ENCODE assay signal across 30 mouse cellular contexts in the genomic region with DNA sequence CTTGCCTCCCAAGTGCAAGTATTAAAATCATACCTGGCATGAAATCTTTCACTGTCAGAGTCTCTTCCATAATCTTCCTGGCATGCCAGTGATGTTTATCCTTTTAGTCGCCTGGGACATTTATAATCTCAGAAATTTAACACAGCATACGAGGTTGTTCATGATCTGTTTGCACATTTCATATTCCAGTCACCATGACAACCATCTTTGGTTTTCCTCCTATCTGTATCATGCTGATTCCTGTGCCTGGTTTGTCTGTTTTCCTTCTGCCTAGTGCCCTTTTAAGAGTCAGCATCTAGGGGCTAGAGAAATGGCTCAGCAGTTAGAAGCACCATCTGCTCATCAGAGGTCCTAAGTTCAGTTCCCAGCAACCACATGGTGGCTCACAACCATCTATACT. TPM values are rescaled to one million over a fixed set of nuclear protein-coding genes. Genes with fewer than 3 reads are reported as not detected.
DNase-seq lines count a peak whose midpoint lies in the region; ATAC-seq and TF ChIP-seq lines count a peak whose summit lies in the region.
"Had no signal": no experiment of that assay in that cellular context is flagged by ENCODE, and none has a peak within 500 bp of the region (broad histone marks: within the 10 kb centered on the region; RNA-seq: fewer than 3 reads in every experiment).

No protein-coding gene starts in this region.

- TF ChIP-seq EP300 in heart, adult 2 months (IDR thresholded peaks at IDR 0.05; ENCODE audit: insufficient read depth, low read depth, low read length), result no peak

- intact Hi-C loops in heart, adult 2 months (cut with DNase I), result no loop called here

- no peaks in the 10 kb centered on the region for H3K4me1 ChIP-seq in forebrain, postnatal 0 days (ENCODE audit: insufficient read depth)
- no peaks in the 10 kb centered on the region for H3K4me1 ChIP-seq in forebrain, embryonic 14.5 days (ENCODE audit: control insufficient read depth, insufficient read depth, low read length)
- H3K4me1 ChIP-seq in heart, adult 2 months (ENCODE audit: control insufficient read depth, insufficient read depth, low read length), result no peaks in the 10 kb centered on the region
- H3K4me1 ChIP-seq: embryonic facial prominence, embryonic 13.5 days; embryonic facial prominence, embryonic 15.5 days; forebrain, embryonic 10.5 days; forebrain, embryonic 12.5 days; forebrain, embryonic 15.5 days had no signal

- H3K4me2 ChIP-seq in forebrain, postnatal 0 days (ENCODE audit: low read depth), result no peak overlapping the region
- H3K4me2 ChIP-seq in forebrain, embryonic 14.5 days (ENCODE audit: low read length), result no peak overlapping the region
- H3K4me2 ChIP-seq: embryonic facial prominence, embryonic 13.5 days; embryonic facial prominence, embryonic 15.5 days; forebrain, embryonic 12.5 days; forebrain, embryonic 15.5 days had no signal

- no peaks in the 10 kb centered on the region for H3K79me2 ChIP-seq in heart, adult 2 months (replicated peaks; ENCODE audit: control insufficient read depth, insufficient read depth, low read length)

- no peak overlapping the region for H3K4me3 ChIP-seq in forebrain, postnatal 0 days (ENCODE audit: low read depth, low read length)
- no peak overlapping the region for H3K4me3 ChIP-seq in forebrain, embryonic 14.5 days (ENCODE audit: low read depth, low read length)
- H3K4me3 ChIP-seq in heart, adult 2 months, result no peak overlapping the region
- H3K4me3 ChIP-seq: embryonic facial prominence, embryonic 13.5 days; embryonic facial prominence, embryonic 15.5 days; erythroblast, embryonic 14.5 days; forebrain, embryonic 10.5 days; forebrain, embryonic 12.5 days; forebrain, embryonic 15.5 days had no signal

- no peaks in the 10 kb centered on the region for H3K27me3 ChIP-seq in forebrain, postnatal 0 days (ENCODE audit: insufficient read depth, low read length)
- H3K27me3 ChIP-seq in forebrain, embryonic 14.5 days (replicated peaks; ENCODE audit: control insufficient read depth, insufficient read depth, low read length), result no peaks in the 10 kb centered on the region
- H3K27me3 ChIP-seq in heart, adult 2 months (ENCODE audit: control insufficient read depth, insufficient read depth, low read length), result no peaks in the 10 kb centered on the region
- H3K27me3 ChIP-seq: CH12.LX; embryonic facial prominence, embryonic 13.5 days; embryonic facial prominence, embryonic 15.5 days; forebrain, embryonic 12.5 days; forebrain, embryonic 15.5 days; Patski had no signal

- peaks cover 59% of the 10 kb centered on the region for H3K36me3 ChIP-seq in forebrain, postnatal 0 days (ENCODE audit: insufficient read depth)
- peaks cover 71% of the 10 kb centered on the region for H3K36me3 ChIP-seq in forebrain, embryonic 14.5 days (ENCODE audit: control insufficient read depth, insufficient read depth, low read length)
- H3K36me3 ChIP-seq in heart, adult 2 months (ENCODE audit: control insufficient read depth, insufficient read depth, low read length), result no peaks in the 10 kb centered on the region; the same call in 1 of the 2 replicates

- H3K9ac ChIP-seq in forebrain, postnatal 0 days, result no peak overlapping the region
- H3K9ac ChIP-seq in forebrain, embryonic 14.5 days (ENCODE audit: low read length), result no peak overlapping the region
- no peak overlapping the region for H3K9ac ChIP-seq in heart, adult 2 months (ENCODE audit: low read depth, low read length)
- H3K9ac ChIP-seq: embryonic facial prominence, embryonic 13.5 days; embryonic facial prominence, embryonic 15.5 days; forebrain, embryonic 12.5 days; forebrain, embryonic 15.5 days had no signal

- no peak for TF ChIP-seq CTCF in forebrain, postnatal 0 days (IDR thresholded peaks at IDR 0.05; ENCODE audit: low read depth)
- TF ChIP-seq CTCF in heart, adult 2 months (IDR thresholded peaks at IDR 0.05), result no peak

- no peak overlapping the region; the same call in 1 of the 2 replicates for H3K27ac ChIP-seq in forebrain, postnatal 0 days (ENCODE audit: low read depth, low read length)
- no peak overlapping the region for H3K27ac ChIP-seq in forebrain, embryonic 14.5 days (ENCODE audit: low read depth, low read length)
- no peak overlapping the region for H3K27ac ChIP-seq in heart, adult 2 months
- H3K27ac ChIP-seq: embryonic facial prominence, embryonic 13.5 days; embryonic facial prominence, embryonic 15.5 days; forebrain, embryonic 10.5 days; forebrain, embryonic 12.5 days; forebrain, embryonic 15.5 days had no signal

- no peak for TF ChIP-seq POLR2A in heart, adult 2 months (IDR thresholded peaks at IDR 0.05; ENCODE audit: insufficient read depth, low read depth, low read length)

- 60% methylated on average over 2 of the region's 2 CpGs for WGBS in forebrain, postnatal 0 days
- 88% methylated on average over 2 of the region's 2 CpGs for WGBS in forebrain, embryonic 14.5 days
- 84% methylated on average over 2 of the region's 2 CpGs for WGBS in heart, adult 2 months

- ATAC-seq in forebrain, postnatal 0 days, result peak; percentile 66
- ATAC-seq in forebrain, embryonic 14.5 days, result no peak
- ATAC-seq: activated CD4-positive, CD25-positive, alpha-beta regulatory T cell, adult 4 months; CD4-positive, CD25-positive, alpha-beta regulatory T cell, adult 4 months; forebrain, embryonic 15.5 days; Patski had no signal

- DNase-seq in forebrain, postnatal 0 days, result peak; percentile 46
- no peak for DNase-seq in forebrain, embryonic 14.5 days (ENCODE audit: low spot score)
- peak; percentile 41 for DNase-seq in layer of hippocampus, adult 9-11 months
- no peak for DNase-seq in layer of hippocampus, adult 18-20 months (ENCODE audit: low spot score in 2 of 2)
- no peak for DNase-seq in heart, adult 2 months
- DNase-seq: adrenal gland, adult 8-10 months; adrenal gland, postnatal 14 days; adrenal gland, postnatal 36 days; B cell, adult 2 months; cerebellum, adult 18-20 months; cerebellum, adult 8-10 months; cerebellum, adult 9-11 months; cerebellum, postnatal 14 days; cerebellum, postnatal 36 days; embryo, embryonic 11 days had no signal

- no peaks in the 10 kb centered on the region for H3K9me3 ChIP-seq in forebrain, postnatal 0 days (ENCODE audit: low read length)
- H3K9me3 ChIP-seq in forebrain, embryonic 14.5 days (replicated peaks; ENCODE audit: control insufficient read depth, low read length), result no peaks in the 10 kb centered on the region
- H3K9me3 ChIP-seq: embryonic facial prominence, embryonic 13.5 days; embryonic facial prominence, embryonic 15.5 days; forebrain, embryonic 10.5 days; forebrain, embryonic 12.5 days; forebrain, embryonic 15.5 days; G1E had no signal

RNA-seq across cellular contexts. Expression of gene Calhm2, which starts 19.5 kb away (rescaled TPM):
- 1.1 and 2.9 TPM in 2 replicates for total RNA-seq in forebrain, postnatal 0 days (2014; rRNA removed)
- 0.62 and 0.80 TPM in 2 replicates for polyA plus RNA-seq in forebrain, postnatal 0 days (2015; fragmentation: Nextera tagmentation; extraction: Ambion mirVana)
- 0.69 and 0.83 TPM in 2 replicates for polyA plus RNA-seq in forebrain, embryonic 14.5 days (2014; fragmentation: Nextera tagmentation; extraction: Ambion mirVana)
- total RNA-seq in layer of hippocampus, adult 18-20 months (2021), result 1 to 10 TPM; 5.4 to 6.3 TPM
- total RNA-seq in heart, adult 2 months (2021), result 1 to 10 TPM; 3.7 to 4.5 TPM
- polyA plus RNA-seq in heart, adult 2 months (2012; rRNA removed), result 7.1 and 7.5 TPM in 2 replicates
- polyA plus RNA-seq: erythroblast, embryonic 14.5 days had no signal

RNA-seq across cellular contexts. Expression of gene Calhm1, which starts 25.4 kb away (rescaled TPM):
- not detected in 2 replicates for total RNA-seq in forebrain, postnatal 0 days (2014; rRNA removed)
- not detected in 2 replicates for polyA plus RNA-seq in forebrain, postnatal 0 days (2015; fragmentation: Nextera tagmentation; extraction: Ambion mirVana)
- polyA plus RNA-seq in forebrain, embryonic 14.5 days (2014; fragmentation: Nextera tagmentation; extraction: Ambion mirVana), result not detected in 2 replicates
- not detected for total RNA-seq in layer of hippocampus, adult 18-20 months (2021)
- not detected for total RNA-seq in heart, adult 2 months (2021)
- polyA plus RNA-seq in heart, adult 2 months (2012; rRNA removed), result not detected in 2 replicates
- total RNA-seq: adrenal gland, adult 18-20 months; adrenal gland, adult 8-10 months; adrenal gland, postnatal 14 days; adrenal gland, postnatal 36 days; CH12.LX; common myeloid progenitor, adult 5-6 weeks; G1E had no signal
- polyA plus RNA-seq: activated CD4-positive, CD25-positive, alpha-beta regulatory T cell, adult 4 months; CD4-positive, CD25-positive, alpha-beta regulatory T cell, adult 4 months; embryonic facial prominence, embryonic 11.5 days; embryonic facial prominence, embryonic 13.5 days; embryonic facial prominence, embryonic 15.5 days; erythroblast, embryonic 14.5 days; forebrain, embryonic 10.5 days; forebrain, embryonic 12.5 days; forebrain, embryonic 15.5 days; frontal cortex, adult 2 months; G1E; Patski had no signal

RNA-seq across cellular contexts. Expression of gene Pdcd11, which starts 28.1 kb away (rescaled TPM):
- total RNA-seq in forebrain, postnatal 0 days (2014; rRNA removed), result 12.5 and 17.2 TPM in 2 replicates
- 3.1 and 3.8 TPM in 2 replicates for polyA plus RNA-seq in forebrain, postnatal 0 days (2015; fragmentation: Nextera tagmentation; extraction: Ambion mirVana)
- polyA plus RNA-seq in forebrain, embryonic 14.5 days (2014; fragmentation: Nextera tagmentation; extraction: Ambion mirVana), result 5.7 and 7.4 TPM in 2 replicates
- total RNA-seq in layer of hippocampus, adult 18-20 months (2021), result 10 to 100 TPM; 16.9 to 18.3 TPM
- total RNA-seq in heart, adult 2 months (2021), result 10 to 100 TPM; 11.8 to 12.4 TPM
- 5.5 and 7.7 TPM in 2 replicates for polyA plus RNA-seq in heart, adult 2 months (2012; rRNA removed)

RNA-seq across cellular contexts. Expression of gene Usmg5, which starts 28.2 kb away (rescaled TPM):
- 734 and 873 TPM in 2 replicates for total RNA-seq in forebrain, postnatal 0 days (2014; rRNA removed)
- 1,990 and 2,687 TPM in 2 replicates for polyA plus RNA-seq in forebrain, postnatal 0 days (2015; fragmentation: Nextera tagmentation; extraction: Ambion mirVana)
- polyA plus RNA-seq in forebrain, embryonic 14.5 days (2014; fragmentation: Nextera tagmentation; extraction: Ambion mirVana), result 1,398 and 1,484 TPM in 2 replicates
- 100 to 1,000 TPM; 748 to 765 TPM for total RNA-seq in layer of hippocampus, adult 18-20 months (2021)
- 1,000 to 10,000 TPM; 2,026 to 2,490 TPM for total RNA-seq in heart, adult 2 months (2021)
- 762 and 1,154 TPM in 2 replicates for polyA plus RNA-seq in heart, adult 2 months (2012; rRNA removed)

RNA-seq across cellular contexts. Expression of gene Calhm3, which starts 38.9 kb away (rescaled TPM):
- total RNA-seq in forebrain, postnatal 0 days (2014; rRNA removed), result not detected in 2 replicates
- 0.19 TPM in 1 of 2 replicates, not detected in the other for polyA plus RNA-seq in forebrain, postnatal 0 days (2015; fragmentation: Nextera tagmentation; extraction: Ambion mirVana)
- not detected in 2 replicates for polyA plus RNA-seq in forebrain, embryonic 14.5 days (2014; fragmentation: Nextera tagmentation; extraction: Ambion mirVana)
- total RNA-seq in layer of hippocampus, adult 18-20 months (2021), result not detected
- total RNA-seq in heart, adult 2 months (2021), result not detected
- polyA plus RNA-seq in heart, adult 2 months (2012; rRNA removed), result not detected in 2 replicates
- total RNA-seq: adrenal gland, adult 18-20 months; adrenal gland, adult 8-10 months; adrenal gland, postnatal 14 days; adrenal gland, postnatal 36 days; CH12.LX; common myeloid progenitor, adult 5-6 weeks had no signal
- polyA plus RNA-seq: activated CD4-positive, CD25-positive, alpha-beta regulatory T cell, adult 4 months; CD4-positive, CD25-positive, alpha-beta regulatory T cell, adult 4 months; embryonic facial prominence, embryonic 11.5 days; embryonic facial prominence, embryonic 13.5 days; embryonic facial prominence, embryonic 15.5 days; erythroblast, embryonic 14.5 days; forebrain, embryonic 10.5 days; forebrain, embryonic 12.5 days; forebrain, embryonic 15.5 days; frontal cortex, adult 2 months; G1E; Patski had no signal

Comparison
In these comparisons a context has a peak if more than half of its experiments do, and no peak if none do; other contexts are left out.
1. DNase-seq: peak in forebrain, postnatal 0 days (single experiment) and layer of hippocampus, adult 9-11 months (single experiment); none in forebrain, embryonic 14.5 days (single experiment), layer of hippocampus, adult 18-20 months (0 of 2) and heart, adult 2 months (0 of 2).